Mouse (Mus musculus): ENCODE results near the gene Pdyn.

DNA sequence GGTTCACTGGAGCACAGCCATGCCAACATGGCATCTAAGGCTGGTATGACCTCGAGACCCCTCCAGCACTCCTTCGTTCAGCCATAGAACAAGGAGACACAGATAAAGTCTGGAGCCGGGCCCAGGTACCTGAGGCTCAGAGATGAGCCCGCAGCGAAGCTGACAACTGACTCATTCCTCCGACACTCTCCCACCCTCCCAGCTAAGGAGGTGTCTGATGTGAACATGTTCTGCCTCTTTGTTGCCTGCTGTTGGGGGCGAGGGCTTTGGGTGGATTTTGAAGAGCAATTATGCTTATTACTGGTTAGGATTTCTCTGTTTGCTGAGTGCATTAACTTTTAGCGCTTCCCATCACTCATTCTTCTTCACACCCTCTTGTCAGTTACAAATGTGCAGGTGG, 34.4 kb upstream of the Pdyn start:
- TF ChIP-seq CTCF (IDR thresholded peaks at IDR 0.05; ENCODE audit: low read depth, low read length) (no peak), EP300 (IDR thresholded peaks at IDR 0.05; ENCODE audit: insufficient read depth, low read depth, low read length) (no peak), POLR2A (IDR thresholded peaks at IDR 0.05; ENCODE audit: insufficient read depth, low read length) (no peak)

All from ES-Bruce4 (cell line).